Mouse (Mus musculus) adrenal gland, adult 8-10 months (tissue): ENCODE data around the gene F2r. TPM values are rescaled to one million over a fixed set of nuclear protein-coding genes. Genes with fewer than 3 reads are reported as not detected.

Experiments used
- DNase-seq: peaks from one replicate; pipeline ENCODE4 v3.0.0; 2022
- total RNA-seq, 4 experiments: library from RNA; stranded (reverse); gene quantifications; 2 replicates each; pipeline ENCODE4 v1.2.4; 2022

The F2r gene
- total RNA-seq: 100 to 1,000 TPM; 116 to 170 (median 135) TPM

DNA sequence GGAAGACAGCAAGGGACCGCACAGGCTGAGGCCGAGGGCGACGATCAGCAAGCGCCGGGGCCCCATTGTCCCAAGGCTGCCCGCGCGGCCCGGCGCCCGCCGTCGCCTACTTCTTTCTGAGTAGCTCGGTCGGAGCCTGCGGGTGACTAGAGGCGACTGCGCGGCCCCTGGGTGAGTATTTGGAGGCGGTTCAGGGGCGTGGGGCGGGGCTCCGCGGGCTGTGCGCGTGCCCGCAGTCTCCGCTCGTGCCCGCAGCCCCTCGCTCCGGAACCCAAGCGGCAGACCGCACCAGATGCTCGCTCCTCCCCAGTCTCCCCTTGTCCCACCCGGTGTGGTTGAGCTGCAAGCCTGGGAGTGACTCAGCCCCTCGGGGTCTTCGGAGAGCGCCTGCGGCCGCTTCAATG is at the start of gene F2r:
Gene F2r (minus strand): TSS at position 179 of the 404 bp plus-strand sequence.
- DNase-seq: peak; percentile 85

- no peak for DNase-seq
These were observed 49.0 kb upstream of the F2r start for GRCm38 (mm10) chr13:95667260-95667659.

- DNase-seq: no peak
These were observed 47.5 kb upstream of the F2r start for GRCm38 (mm10) chr13:95665644-95666356.

- DNase-seq: no peak
These were observed 45.5 kb upstream of the F2r start for GRCm38 (mm10) chr13:95663834-95664233.

DNA sequence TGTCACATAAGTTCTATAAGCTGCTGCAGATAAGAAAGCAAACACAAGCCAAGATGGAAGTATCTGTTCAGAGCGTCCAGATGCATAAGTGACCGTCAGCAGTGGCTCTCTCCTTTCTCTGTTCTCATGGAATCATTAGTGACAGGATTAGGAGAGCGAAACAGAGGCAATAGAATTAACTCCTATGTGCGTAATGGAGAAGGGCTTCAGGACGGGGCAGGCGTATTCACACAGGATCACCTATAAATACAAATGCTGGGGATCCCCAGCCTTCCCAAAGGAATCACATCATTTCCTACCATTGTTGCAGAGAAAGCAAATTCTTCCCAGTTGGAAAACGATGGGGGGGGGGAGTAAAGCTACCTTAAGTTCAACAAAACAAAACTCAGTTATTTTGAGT is 41.1 kb upstream of the F2r start:
- no peak for DNase-seq

- no peak for DNase-seq
These were observed 38.9 kb upstream of the F2r start for GRCm38 (mm10) chr13:95657171-95657570.

DNA sequence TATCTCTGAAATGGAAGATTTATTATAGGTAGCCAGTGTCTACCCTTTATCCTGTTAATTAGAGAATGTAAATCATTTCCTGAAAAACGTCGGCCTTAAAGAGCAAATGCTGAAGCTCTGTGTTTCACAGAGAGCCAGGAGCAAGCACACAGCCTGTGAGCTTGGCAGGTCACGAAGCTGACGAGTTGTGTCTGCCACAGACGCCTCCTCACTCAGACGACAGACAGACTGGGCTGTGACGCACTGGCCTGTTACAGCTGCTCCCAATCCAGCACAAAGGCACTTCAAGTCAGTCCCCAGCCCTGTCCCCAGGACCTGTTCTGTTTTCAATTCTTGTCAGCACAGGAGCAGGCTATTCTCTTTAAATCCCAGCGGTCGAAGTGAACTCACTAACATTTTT is 37.0 kb upstream of the F2r start:
- no peak for DNase-seq

DNA sequence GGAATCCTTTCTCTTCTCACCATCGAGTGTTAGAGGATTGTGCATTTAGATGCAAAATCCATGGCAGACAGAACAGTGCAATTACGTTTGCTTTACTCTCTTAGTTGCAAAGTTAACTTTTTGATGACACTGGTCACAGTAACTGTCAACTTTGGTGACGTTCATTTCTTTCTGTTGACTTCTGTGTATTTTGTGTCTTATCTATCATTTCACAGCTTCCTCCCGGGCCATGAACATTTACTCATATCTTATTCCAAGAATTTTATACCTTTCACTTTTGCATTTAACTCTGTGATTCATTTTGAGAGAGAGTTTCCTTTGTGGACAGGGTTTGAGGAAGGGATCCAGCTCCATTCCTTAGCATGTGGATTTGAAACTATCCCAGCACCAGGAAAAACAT is 35.4 kb upstream of the F2r start:
- DNase-seq: no peak

GRCm38 (mm10) chr13:95651870-95652668 is 33.8 kb upstream of the F2r start:
- DNase-seq: no peak

- DNase-seq: no peak
These were observed 31.7 kb upstream of the F2r start for GRCm38 (mm10) chr13:95649941-95650340.

DNA sequence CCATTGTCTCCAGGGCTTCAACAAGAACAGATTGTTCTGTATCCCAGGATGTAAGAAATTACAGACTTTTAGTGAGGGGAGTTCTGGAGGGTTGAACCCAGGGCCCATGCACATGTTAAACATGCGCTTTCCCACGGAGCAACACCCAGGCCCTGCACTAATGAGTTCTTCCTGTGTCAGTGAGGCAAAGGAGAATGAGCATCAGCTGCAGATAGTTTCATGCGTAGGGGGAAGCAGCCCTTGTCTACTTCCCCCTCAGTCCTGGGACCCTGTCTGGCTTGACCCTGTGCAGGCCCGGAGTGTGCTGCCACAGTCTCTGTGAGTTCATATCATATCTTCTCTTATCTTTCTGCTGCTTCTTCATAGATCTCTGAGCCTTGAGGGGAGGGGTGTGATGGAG is 29.0 kb upstream of the F2r start:
- no peak for DNase-seq

GRCm38 (mm10) chr13:95646687-95647111 is 28.4 kb upstream of the F2r start:
- DNase-seq: no peak

DNA sequence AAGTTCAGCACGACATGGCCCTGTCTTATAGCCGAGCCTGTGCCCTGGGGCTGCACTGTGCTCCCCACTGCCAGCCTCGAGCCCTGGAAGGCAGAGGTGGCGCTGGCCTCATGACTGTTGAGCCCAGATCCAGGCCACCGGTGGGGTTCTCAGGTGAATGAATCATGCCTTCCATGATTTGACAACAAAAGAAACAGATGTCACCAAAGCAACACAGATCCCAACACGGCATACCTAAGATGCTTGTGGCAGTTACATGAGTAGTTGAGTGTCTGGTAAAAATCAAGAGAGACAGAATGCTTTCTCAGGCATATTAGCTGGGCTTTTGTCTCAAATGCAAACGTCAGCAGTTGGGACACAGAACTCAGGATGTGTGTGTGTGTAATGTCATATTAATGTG is 25.5 kb upstream of the F2r start:
- no peak for DNase-seq

DNA sequence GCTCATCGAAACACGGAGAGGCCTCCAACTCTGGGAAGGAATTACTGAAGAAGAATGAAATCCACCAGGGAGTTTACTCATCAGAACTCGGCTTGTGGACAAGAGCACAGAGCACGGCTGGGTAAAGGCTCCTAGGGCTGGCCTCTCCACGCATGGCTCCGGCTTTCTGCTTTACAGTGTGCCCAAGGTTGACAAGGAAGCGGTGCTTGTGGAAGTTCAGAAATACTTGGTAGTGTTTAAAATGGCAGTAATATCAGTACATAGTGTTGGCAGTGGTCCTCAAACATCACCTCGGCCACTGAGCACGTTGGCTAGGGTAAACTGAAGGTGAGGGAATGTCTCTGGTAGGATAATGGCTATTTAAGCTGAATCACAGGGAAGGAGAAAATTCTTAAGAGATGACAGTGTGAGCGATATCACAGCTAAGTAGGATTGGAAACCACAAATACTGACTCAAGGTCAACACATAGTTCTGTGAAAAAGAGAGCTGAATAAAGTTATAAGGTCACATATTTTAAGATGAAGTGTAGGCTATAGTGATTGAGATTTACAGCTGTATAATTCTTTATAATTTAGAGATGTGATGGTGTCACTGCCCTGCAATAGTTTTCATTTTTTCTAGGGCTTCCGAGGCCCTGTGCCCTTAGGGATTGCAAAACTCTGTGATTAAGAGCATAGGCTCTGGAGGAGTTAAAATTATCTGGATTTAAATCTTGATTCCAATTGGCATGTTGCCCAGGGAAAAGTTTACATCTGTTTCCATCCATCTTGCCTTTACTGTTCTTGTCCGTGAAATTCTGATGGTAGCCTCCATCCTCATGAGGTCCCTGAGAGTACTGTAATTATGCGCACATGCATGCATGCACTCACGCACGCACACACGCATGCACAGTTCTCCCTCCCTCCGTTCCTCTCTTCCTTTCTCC is 23.0 kb upstream of the F2r start:
- DNase-seq: no peak

DNA sequence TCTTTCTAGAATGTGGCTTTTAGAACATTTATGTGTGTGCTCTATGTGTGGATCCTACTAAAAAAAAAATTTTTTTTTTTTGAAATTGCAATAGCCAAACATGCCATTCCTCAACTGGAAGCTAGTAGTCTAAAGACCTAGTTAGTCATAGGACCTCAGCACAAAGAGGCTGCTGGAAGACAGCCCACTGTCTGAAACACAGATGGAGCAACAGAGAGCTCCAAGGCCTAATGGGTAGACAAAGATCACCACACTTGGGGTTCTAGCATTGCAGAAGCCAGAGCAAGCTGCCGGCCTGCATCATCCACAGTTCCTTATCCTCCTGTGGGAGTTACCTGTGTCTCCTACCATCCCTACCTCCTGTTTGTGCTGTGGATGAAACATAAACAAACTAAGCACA is 22.1 kb upstream of the F2r start:
- DNase-seq: peak; percentile 49

- DNase-seq: no peak
These were observed 21.2 kb upstream of the F2r start for GRCm38 (mm10) chr13:95639336-95640116.

- peak; percentile 47 for DNase-seq
These were observed 20.6 kb upstream of the F2r start for GRCm38 (mm10) chr13:95638894-95639293.

- no peak for DNase-seq
These were observed 19.4 kb upstream of the F2r start for GRCm38 (mm10) chr13:95637737-95638136.

GRCm38 (mm10) chr13:95635301-95635700 is 17.0 kb upstream of the F2r start:
- DNase-seq: no peak

DNA sequence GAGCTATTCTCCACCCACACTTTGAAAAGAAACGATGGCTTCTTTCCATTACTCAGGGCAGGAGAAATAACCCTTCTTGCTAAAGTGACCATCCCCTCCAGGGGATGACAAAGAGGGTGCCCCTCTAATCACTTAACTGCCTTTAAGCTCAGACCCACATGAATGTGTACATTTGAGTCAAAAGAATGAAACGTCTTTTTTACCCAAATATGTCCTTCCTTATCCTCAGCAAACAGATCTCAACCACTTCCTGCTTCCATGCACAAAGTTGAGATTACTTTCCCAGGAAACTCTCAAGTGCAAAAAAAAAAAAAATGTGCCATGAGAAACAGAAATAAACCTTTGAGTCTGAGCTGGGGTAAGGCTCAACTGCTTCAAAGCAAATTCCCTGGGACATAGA is 16.2 kb upstream of the F2r start:
- no peak for DNase-seq

DNA sequence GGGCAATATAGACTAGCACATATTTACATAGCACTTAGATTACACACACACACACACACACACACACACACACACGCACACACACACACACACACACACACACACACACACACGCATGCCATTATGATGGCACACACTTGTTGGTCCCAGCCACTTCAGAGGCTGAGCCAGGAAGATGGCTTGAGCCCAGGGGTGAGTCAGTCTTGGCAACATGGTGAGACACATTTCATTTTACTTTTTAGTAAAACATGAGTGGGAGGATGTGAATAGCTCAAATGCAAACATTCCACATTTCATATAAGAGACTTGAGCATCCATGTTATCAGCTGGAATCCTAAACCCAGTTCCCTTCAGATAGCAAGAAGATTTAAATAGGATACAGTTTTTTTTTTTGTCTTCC is 15.1 kb upstream of the F2r start:
- DNase-seq: no peak

GRCm38 (mm10) chr13:95632144-95632543 is 13.9 kb upstream of the F2r start:
- no peak for DNase-seq
